Mouse (Mus musculus): ENCODE measurements around the gene Kif14.
"Not testable (repeated sequence)": the region's sequence is repeated elsewhere in the genome, so short reads cannot be mapped to it uniquely, and the experiment has no call there.

Kif14 gene

GRCm38 (mm10) chr1:136555892-136556291 lies 89.7 kb downstream of the Kif14 start:
- DNase-seq (ENCODE audit: low spot score) = no peak

- DNase-seq (ENCODE audit: low spot score) = not testable (repeated sequence)
Observed at GRCm38 (mm10) chr1:136556643-136557042, 90.5 kb downstream of the Kif14 start.

GRCm38 (mm10) chr1:136557436-136557835 lies 91.3 kb downstream of the Kif14 start:
- no peak for DNase-seq (ENCODE audit: low spot score)

GRCm38 (mm10) chr1:136558762-136559161 lies 92.6 kb downstream of the Kif14 start:
- DNase-seq (ENCODE audit: low spot score) = no peak

GRCm38 (mm10) chr1:136559284-136559683 lies 93.1 kb downstream of the Kif14 start:
- no peak for DNase-seq (ENCODE audit: low spot score)

GRCm38 (mm10) chr1:136559774-136560173 lies 93.6 kb downstream of the Kif14 start:
- no peak for DNase-seq (ENCODE audit: low spot score)

GRCm38 (mm10) chr1:136561823-136562222 lies 95.7 kb downstream of the Kif14 start:
- DNase-seq (ENCODE audit: low spot score) = no peak

GRCm38 (mm10) chr1:136563149-136563548 lies 97.0 kb downstream of the Kif14 start:
- no peak for DNase-seq (ENCODE audit: low spot score)

- no peak for DNase-seq (ENCODE audit: low spot score)
Observed at GRCm38 (mm10) chr1:136564963-136565362, 98.8 kb downstream of the Kif14 start.

GRCm38 (mm10) chr1:136566386-136566785 lies 100.2 kb downstream of the Kif14 start:
- DNase-seq (ENCODE audit: low spot score) = no peak

- no peak for DNase-seq (ENCODE audit: low spot score)
Observed at GRCm38 (mm10) chr1:136567641-136568040, 101.5 kb downstream of the Kif14 start.

GRCm38 (mm10) chr1:136568738-136569194 lies 102.6 kb downstream of the Kif14 start:
- no peak for DNase-seq (ENCODE audit: low spot score)

- no peak for DNase-seq (ENCODE audit: low spot score)
Observed at GRCm38 (mm10) chr1:136569206-136569605, 103.1 kb downstream of the Kif14 start.

GRCm38 (mm10) chr1:136569626-136570297 lies 103.6 kb downstream of the Kif14 start:
- DNase-seq (ENCODE audit: low spot score) = no peak

- no peak for DNase-seq (ENCODE audit: low spot score)
Observed at GRCm38 (mm10) chr1:136570298-136570653, 104.1 kb downstream of the Kif14 start.

- DNase-seq (ENCODE audit: low spot score) = no peak
Observed at GRCm38 (mm10) chr1:136570976-136571375, 104.8 kb downstream of the Kif14 start.

- no peak for DNase-seq (ENCODE audit: low spot score)
Observed at GRCm38 (mm10) chr1:136571530-136571929, 105.4 kb downstream of the Kif14 start.

- no peak for DNase-seq (ENCODE audit: low spot score)
Observed at GRCm38 (mm10) chr1:136577890-136578663, 111.9 kb downstream of the Kif14 start.

GRCm38 (mm10) chr1:136579360-136579759 lies 113.2 kb downstream of the Kif14 start:
- no peak for DNase-seq (ENCODE audit: low spot score)

GRCm38 (mm10) chr1:136580266-136580665 lies 114.1 kb downstream of the Kif14 start:
- DNase-seq (ENCODE audit: low spot score) = no peak

Data from layer of hippocampus, adult 11-12 months (tissue).